Mouse (Mus musculus) T-helper 2 cell (primary cell): ENCODE results near the gene Ednra.

Experiments used
- in situ Hi-C: fragments of 300-600 bp; cut with MboI, MseI; formaldehyde crosslinking; loops from one replicate; pipeline ENCODE4 v1.15.1; 2025; ENCODE audit warnings: high pct_unique_total_duplicates

Gene Ednra

DNA sequence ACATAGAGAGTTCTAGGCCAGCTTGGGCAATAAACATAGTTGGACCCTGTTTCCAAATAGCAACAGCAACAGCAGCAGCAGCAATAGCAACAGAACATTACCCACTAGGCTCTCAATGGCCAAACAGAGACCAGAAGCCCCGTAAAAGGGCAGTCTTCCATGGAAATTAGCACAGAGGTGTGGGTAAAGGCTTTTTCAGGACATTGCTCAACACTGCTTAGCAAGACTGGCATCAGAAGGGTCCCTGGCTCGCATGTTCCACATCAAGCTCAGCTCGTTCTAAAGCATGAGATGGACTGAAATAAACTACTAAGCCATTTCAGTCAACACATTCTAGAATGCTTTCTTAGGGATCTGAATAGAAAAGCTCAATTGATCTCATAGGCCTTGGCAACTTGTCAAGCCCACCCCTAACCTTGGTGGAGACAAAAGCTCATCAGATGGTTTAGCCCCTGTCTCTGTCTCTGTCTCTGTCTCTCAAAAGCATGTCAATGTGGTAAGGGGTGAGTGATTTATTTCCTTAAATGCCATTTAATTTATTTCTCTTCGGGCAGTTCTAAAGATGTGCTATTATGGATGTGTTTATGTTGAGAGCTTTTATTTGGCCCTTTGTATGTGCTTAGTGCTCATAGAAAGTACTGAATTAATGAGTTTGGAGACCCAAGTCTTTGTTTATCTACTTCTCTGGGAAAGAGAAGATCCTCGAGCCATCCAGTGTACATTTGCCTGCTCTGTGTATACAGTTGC, 84.0 kb downstream of the Ednra start:
- in situ Hi-C loops = no loop called here

DNA sequence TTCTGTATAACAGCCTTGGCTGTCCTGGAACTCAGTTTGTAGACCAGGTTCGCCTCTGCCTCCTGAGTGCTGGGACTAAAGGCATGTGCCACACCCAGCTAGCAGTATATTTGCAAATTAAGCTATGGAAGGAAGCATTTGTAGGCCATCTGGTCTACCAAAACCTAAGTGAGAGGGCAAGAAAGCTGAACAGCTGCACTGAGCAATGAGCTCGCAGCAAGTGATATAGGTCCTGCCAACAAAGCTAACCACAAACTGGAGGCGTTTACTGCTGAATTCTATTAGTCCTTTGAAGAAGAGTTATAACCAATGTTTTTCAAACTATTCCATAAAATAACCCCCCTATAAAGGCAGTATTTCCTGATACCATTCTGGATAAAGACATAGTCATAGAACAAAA, 86.7 kb downstream of the Ednra start:
- in situ Hi-C loops = loop anchor here (5.0 kb wide), 1 partner anchor 825 kb away; no protein-coding TSS in a partner anchor

DNA sequence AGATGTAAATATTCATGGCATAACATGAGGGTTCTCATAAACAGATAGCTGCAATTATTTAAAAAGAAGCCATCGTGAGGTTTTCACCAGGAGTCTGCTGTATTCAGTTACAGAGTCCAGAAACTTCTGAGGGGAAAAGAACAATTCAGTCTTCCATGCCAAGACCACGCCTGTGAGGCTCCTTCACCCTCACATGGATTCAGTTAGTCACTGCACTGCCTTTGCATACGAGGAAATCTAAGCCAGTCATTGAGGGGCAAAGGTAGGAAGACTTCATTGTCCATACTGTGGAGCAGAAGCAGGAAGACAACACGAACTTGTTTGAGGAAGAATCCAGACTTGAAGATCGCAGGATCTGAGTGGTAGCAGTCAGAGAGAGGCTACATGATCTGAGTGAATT, 90.2 kb downstream of the Ednra start:
- in situ Hi-C loops = loop anchor here (5.0 kb wide), 1 partner anchor 368 kb away; no protein-coding TSS in a partner anchor

DNA sequence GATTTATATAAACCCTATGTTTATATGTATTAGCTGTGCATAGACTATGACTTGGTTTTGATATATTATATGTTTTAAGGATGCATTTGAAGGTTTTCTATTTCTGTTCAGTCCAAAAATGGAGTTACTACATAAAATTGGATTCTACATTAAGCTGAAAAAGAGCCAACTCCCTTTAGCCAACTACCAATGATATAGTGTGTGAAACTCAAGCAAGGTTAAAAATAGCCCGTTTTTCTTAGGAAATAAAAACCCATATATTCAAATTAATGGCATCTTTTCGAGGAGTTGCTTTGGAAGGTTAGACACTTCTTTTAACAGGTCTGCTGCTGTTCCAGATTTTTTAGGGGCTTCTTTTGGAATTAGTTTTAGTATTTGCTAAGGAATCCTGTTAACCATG, 91.1 kb downstream of the Ednra start:
- in situ Hi-C loops = loop anchor here (5.0 kb wide), 1 partner anchor 369 kb away; no protein-coding TSS in a partner anchor

DNA sequence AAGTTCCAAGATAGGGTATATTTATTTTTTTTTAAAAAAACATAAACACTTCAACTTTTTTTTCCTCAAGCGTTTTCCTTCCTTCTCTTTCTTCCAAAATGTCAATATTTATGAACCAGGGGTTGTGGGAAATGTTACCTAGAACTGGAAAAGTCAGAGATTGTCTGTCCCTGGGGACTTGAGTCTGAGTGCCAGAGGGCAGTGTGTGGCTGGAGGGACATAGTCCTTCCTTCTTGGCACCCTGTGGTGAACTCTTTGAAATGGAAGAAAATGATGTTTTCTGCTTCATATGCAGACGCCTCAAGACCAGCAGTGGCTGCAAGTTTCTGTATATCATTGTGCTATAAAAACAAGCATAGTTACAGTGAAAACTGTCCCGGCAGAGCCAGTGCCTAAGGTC, 93.6 kb downstream of the Ednra start:
- in situ Hi-C loops = loop anchor here (5.0 kb wide), 1 partner anchor 372 kb away; no protein-coding TSS in a partner anchor

DNA sequence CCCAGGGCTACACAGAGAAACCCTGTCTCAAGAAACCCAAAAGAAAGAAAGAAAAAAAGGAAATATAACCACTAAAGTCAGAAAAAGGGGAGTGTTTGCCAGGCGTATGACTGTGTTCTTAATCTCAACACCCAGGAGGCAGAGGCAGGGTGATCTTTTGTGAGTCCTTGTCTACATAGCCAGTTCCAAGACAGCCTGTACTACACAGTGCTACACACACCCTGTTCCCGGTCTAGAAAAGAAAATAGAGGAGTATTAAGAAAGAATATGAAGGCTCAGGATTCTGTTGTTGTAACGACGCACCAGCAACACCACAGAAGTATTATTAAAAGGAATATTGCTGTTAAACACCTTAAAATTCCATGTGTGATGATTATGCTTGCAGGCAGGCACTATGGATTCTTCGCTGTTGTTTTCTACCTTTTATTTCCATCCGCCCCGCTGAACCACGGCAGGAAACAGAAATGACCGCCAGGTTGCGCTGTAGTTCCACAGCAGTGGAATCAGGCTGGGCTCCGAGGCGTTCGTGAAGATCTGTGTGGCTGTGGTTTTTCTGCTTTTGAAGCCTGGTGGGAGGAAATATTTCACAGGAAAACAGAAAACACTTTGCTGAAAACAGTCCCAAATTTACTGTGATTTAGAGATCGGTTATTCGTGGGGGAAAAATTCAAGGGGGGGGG, 94.3 kb downstream of the Ednra start:
- in situ Hi-C loops = loop anchor here (5.0 kb wide), 1 partner anchor 372 kb away; no protein-coding TSS in a partner anchor

DNA sequence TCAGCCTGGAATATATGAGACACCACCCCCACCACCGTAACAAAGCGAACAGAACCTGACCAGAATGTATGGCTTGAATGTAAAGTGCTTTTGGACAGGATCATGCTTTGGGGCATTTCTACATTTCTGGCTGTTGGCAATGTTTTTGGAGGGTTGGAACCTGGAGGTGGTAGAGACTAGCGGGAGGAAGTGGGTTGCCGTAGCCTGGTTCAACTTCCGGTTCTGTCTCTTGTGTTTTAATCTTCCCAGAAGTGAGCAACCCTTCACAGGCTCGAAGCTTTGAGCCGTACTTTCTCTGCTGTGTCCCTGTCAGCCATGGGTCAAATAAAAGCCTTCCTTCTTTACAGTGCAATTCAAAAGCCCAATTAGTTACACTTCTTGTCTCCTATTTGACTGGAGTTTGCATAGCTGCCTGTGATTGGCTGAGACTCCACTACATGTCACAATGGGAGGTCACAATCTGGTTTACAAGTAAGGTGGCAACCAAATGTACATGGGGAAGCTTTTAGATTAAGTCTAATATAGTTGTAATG, 100.5 kb downstream of the Ednra start:
- in situ Hi-C loops = no loop called here

DNA sequence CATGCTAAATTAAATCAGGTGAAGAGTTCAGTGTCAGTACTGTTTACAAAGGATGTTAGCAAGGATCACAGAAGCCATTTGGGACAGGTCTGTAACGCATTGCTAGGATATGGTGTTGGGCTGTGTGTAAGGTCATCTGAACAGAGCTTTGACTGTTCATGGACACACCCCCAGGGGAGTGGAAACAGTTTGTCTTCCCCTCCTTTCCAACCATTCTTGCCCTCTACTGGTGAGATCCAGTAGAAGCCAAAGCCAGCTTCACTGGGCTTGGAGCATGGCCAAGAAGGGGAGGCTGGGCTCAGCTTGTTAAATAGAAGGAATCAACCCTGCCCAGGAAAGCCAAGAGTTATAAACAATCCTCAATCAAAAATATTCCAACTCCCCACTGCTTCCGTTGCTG, 106.3 kb downstream of the Ednra start:
- in situ Hi-C loops = no loop called here
